Mouse (Mus musculus) embryonic facial prominence, embryonic 13.5 days (tissue): ENCODE measurements around the gene Col5a3. TPM values are rescaled to one million over a fixed set of nuclear protein-coding genes. Genes with fewer than 3 reads are reported as not detected.

Experiments
- ATAC-seq: fragments of 200-750 bp; cut with Nextera tagmentation; 2 replicates; pipeline ENCODE4 v1.8.0; 2017; ENCODE audit warnings: low read depth; ENCODE audit not compliant: insufficient number of reproducible peaks, insufficient read depth, low FRiP score, low TSS enrichment
- H3K27ac ChIP-seq: fragments of 300-500 bp; sonication (generic); 2 replicates; pipeline ENCODE4 v1.5.1; 2015; ENCODE audit warnings: moderate library complexity, mild to moderate bottlenecking, inconsistent platforms
- H3K27me3 ChIP-seq: fragments of 300-500 bp; sonication (generic); 2 replicates; pipeline ENCODE4 v1.6.1; 2015; ENCODE audit warnings: mild to moderate bottlenecking, inconsistent platforms
- H3K36me3 ChIP-seq: fragments of 300-500 bp; sonication (generic); 2 replicates; pipeline ENCODE4 v1.6.1; 2015; ENCODE audit warnings: mild to moderate bottlenecking, inconsistent platforms
- H3K4me1 ChIP-seq: fragments of 300-500 bp; sonication (generic); 2 replicates; pipeline ENCODE4 v1.6.1; 2015; ENCODE audit warnings: inconsistent platforms
- H3K4me2 ChIP-seq: fragments of 300-500 bp; sonication (generic); 2 replicates; pipeline ENCODE4 v1.6.1; 2015; ENCODE audit warnings: moderate library complexity, mild to moderate bottlenecking, inconsistent platforms
- H3K4me3 ChIP-seq: fragments of 300-500 bp; sonication (generic); 2 replicates; pipeline ENCODE4 v1.5.1; 2015; ENCODE audit warnings: mild to moderate bottlenecking, inconsistent platforms
- H3K9ac ChIP-seq: fragments of 300-500 bp; sonication (generic); 2 replicates; pipeline ENCODE4 v1.6.1; 2015; ENCODE audit warnings: mild to moderate bottlenecking, inconsistent platforms
- H3K9me3 ChIP-seq: fragments of 300-500 bp; sonication (generic); 2 replicates; pipeline ENCODE4 v1.6.1; 2016; ENCODE audit warnings: inconsistent platforms
- WGBS: fragments of 180-500 bp; shearing (Covaris S2); methylation state at CpG from one replicate; pipeline ENCODE4 v1.1.7; 2015; ENCODE audit warnings: mixed read lengths; 5-methylcytosine and 5-hydroxymethylcytosine counted together
- polyA plus RNA-seq: library from polyadenylated mRNA; unstranded; fragments of >200 nt; fragmentation: Nextera tagmentation; extraction: Ambion mirVana; gene quantifications from 2 replicates; pipeline ENCODE4 v1.2.1, GENCODE M21; 2015

The Col5a3 gene
- polyA plus RNA-seq, 1 experiment from 2014 or later = 0.72 TPM

DNA sequence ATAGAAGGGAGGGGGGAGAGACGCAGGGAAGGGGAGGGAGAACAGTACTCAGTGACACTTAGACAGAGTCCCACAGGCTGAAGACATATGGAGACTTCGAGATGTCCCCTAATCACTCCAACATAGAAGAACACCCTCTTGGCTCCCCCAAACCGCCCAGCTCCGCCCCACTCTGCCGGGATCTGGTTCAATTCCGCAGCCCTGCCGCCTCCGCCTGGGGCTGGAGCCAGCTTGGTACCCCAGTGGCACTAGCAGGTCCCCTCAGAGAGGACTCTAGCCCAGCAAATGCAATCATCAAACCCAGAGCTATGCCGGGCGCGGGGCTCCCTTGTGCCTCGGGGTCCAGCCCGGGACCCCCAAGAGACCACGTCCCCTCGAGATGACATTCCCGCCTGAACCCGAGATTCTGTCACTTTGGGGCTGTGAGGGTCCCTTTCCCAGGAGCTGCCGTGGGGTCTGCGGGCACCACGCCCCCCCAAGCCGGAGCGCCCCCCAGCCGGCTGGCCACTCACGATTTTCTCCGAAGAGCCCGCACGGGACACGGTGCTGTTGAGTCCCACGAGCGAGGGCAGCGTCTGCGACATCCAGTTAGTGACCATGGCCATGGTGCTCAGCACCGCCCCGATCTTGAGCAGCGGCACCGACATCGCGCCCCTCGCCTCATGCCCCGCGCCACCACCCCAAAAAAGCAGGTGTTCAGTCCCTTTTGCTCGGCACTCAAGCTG is 88.6 kb downstream of the Col5a3 start:
- Histone ChIP-seq H3K4me1 (peaks cover 27% of the 10 kb centered on the region), H3K36me3 (no peaks in the 10 kb centered on the region), H3K4me2 (peak overlapping the region; percentile 98), H3K9ac (peak overlapping the region; percentile 65), H3K4me3 (peak overlapping the region; percentile 54), H3K9me3 (no peaks in the 10 kb centered on the region), H3K27ac (no peak overlapping the region), H3K27me3 (peaks cover 72% of the 10 kb centered on the region)
- ATAC-seq = no peak
- 2% methylated on average over 42 of the region's 42 CpGs for WGBS

GRCm38 (mm10) chr9:20721582-20721981 is 93.3 kb downstream of the Col5a3 start:
- Histone ChIP-seq H3K4me2 (no peak overlapping the region), H3K9me3 (no peaks in the 10 kb centered on the region), H3K27ac (no peak overlapping the region), H3K36me3 (no peaks in the 10 kb centered on the region), H3K9ac (no peak overlapping the region), H3K4me1 (peaks cover 6% of the 10 kb centered on the region), H3K27me3 (peaks cover 34% of the 10 kb centered on the region), H3K4me3 (no peak overlapping the region)
- 71% methylated on average over 2 of the region's 2 CpGs for WGBS
- no peak for ATAC-seq

Other genes starting within 250 kb of the Col5a3 start
- gene Zfp846, start 233.8 kb downstream of the Col5a3 start, polyA plus RNA-seq = 27.1 and 31.2 TPM in 2 replicates
- gene Ubl5, start 172.2 kb downstream of the Col5a3 start, polyA plus RNA-seq = 394 and 448 TPM in 2 replicates
- 15.5 and 17.7 TPM in 2 replicates for gene Fbxl12, start 170.3 kb downstream of the Col5a3 start, polyA plus RNA-seq
- 48.3 and 52.3 TPM in 2 replicates for gene Pin1, start 163.0 kb downstream of the Col5a3 start, polyA plus RNA-seq
- 15.9 and 16.3 TPM in 2 replicates for gene Olfm2, start 68.7 kb downstream of the Col5a3 start, polyA plus RNA-seq
- gene Rdh8, start 3.4 kb upstream of the Col5a3 start, polyA plus RNA-seq = not detected in 2 replicates
- gene A230050P20Rik, start 53.6 kb upstream of the Col5a3 start, polyA plus RNA-seq = 7.5 and 9.1 TPM in 2 replicates
- 3.6 and 5.4 TPM in 2 replicates for gene Angptl6, start 64.7 kb upstream of the Col5a3 start, polyA plus RNA-seq
- gene Ppan, start 73.1 kb upstream of the Col5a3 start, polyA plus RNA-seq = 86.2 and 87.6 TPM in 2 replicates
- gene Eif3g, start 83.6 kb upstream of the Col5a3 start, polyA plus RNA-seq = 292 and 343 TPM in 2 replicates
- gene Dnmt1, start 144.8 kb upstream of the Col5a3 start, polyA plus RNA-seq = 102 and 109 TPM in 2 replicates
- 67.8 and 71.5 TPM in 2 replicates for gene S1pr2, start 161.7 kb upstream of the Col5a3 start, polyA plus RNA-seq
- 142 TPM in 2 replicates for gene Mrpl4, start 187.7 kb upstream of the Col5a3 start, polyA plus RNA-seq
- gene Icam1, start 200.9 kb upstream of the Col5a3 start, polyA plus RNA-seq = 13.4 and 15.4 TPM in 2 replicates
- 0.27 and 2.6 TPM in 2 replicates for gene Icam4, start 214.3 kb upstream of the Col5a3 start, polyA plus RNA-seq
- gene Icam5, start 217.0 kb upstream of the Col5a3 start, polyA plus RNA-seq = 0.13 and 0.21 TPM in 2 replicates